Mouse (Mus musculus) small intestine, adult 2 months (tissue): Measurements from ENCODE around the gene Zfp316.

ENCODE experiments used
- CTCF ChIP-seq: fragments of 200-500 bp; IDR thresholded peaks from 2 replicates; pipeline ENCODE4 v1.5.1; 2012; ENCODE audit warnings: low read depth, mild to moderate bottlenecking, control low read depth, inconsistent platforms, low read length, moderate library complexity, mixed read lengths; ENCODE audit not compliant: insufficient replicate concordance, insufficient read length; ENCODE audit errors: extremely low read depth
- POLR2A ChIP-seq: fragments of 200-500 bp; IDR thresholded peaks from 2 replicates; pipeline ENCODE4 v1.6.1; 2012; ENCODE audit warnings: low read depth, mild to moderate bottlenecking, control low read depth, inconsistent platforms, low read length, moderate library complexity

- no peak for TF ChIP-seq CTCF
- no peak for TF ChIP-seq POLR2A
Observed at GRCm38 (mm10) chr5:143252039-143252438, 17.8 kb downstream of the Zfp316 start.
